Mouse (Mus musculus) hindbrain, postnatal 0 days (tissue): ENCODE results near the gene Ptcra. TPM values are rescaled to one million over a fixed set of nuclear protein-coding genes. Genes with fewer than 3 reads are reported as not detected.
A peak's percentile ranks its signal among the peaks of the same experiment; 100 is the strongest.

Experiments used
- ATAC-seq: fragments of 200-750 bp; cut with Nextera tagmentation; 2 replicates; pipeline ENCODE4 v1.8.0; 2017; ENCODE audit warnings: mild to moderate bottlenecking, moderate TSS enrichment, moderate library complexity
- DNase-seq: peaks from one replicate; pipeline ENCODE4 v3.0.0-alpha.2; 2015; ENCODE audit warnings: low spot score
- H3K27ac ChIP-seq: fragments of 300-500 bp; sonication (generic); 2 replicates; pipeline ENCODE4 v1.5.1; 2014; ENCODE audit warnings: mild to moderate bottlenecking
- H3K27me3 ChIP-seq: fragments of 300-500 bp; sonication (generic); 2 replicates; pipeline ENCODE4 v1.6.1; 2014; ENCODE audit warnings: low read length, mixed read lengths; ENCODE audit not compliant: insufficient read depth
- H3K36me3 ChIP-seq: fragments of 300-500 bp; sonication (generic); 2 replicates; pipeline ENCODE4 v1.6.1; 2014; ENCODE audit warnings: low read length, mixed read lengths; ENCODE audit not compliant: insufficient read depth
- H3K4me1 ChIP-seq: fragments of 300-500 bp; sonication (generic); 2 replicates; pipeline ENCODE4 v1.6.1; 2014; ENCODE audit warnings: antibody characterized with exemption, low read length, mixed read lengths; ENCODE audit not compliant: insufficient read depth
- H3K4me2 ChIP-seq: fragments of 300-500 bp; sonication (generic); 2 replicates; pipeline ENCODE4 v1.6.1; 2014; ENCODE audit warnings: low read depth, mild to moderate bottlenecking, low read length, moderate library complexity, mixed read lengths
- H3K4me3 ChIP-seq: fragments of 300-500 bp; sonication (generic); 2 replicates; pipeline ENCODE4 v1.5.1; 2014; ENCODE audit warnings: low read length
- H3K9ac ChIP-seq: fragments of 300-500 bp; sonication (generic); replicated peaks from 2 replicates; pipeline ENCODE4 v1.6.1; 2014; ENCODE audit warnings: mild to moderate bottlenecking, low read length, moderate library complexity, mixed read lengths
- H3K9me3 ChIP-seq: fragments of 300-500 bp; sonication (generic); 2 replicates; pipeline ENCODE4 v1.6.1; 2016; ENCODE audit warnings: low read length, mixed read lengths
- CTCF ChIP-seq: IDR thresholded peaks from 2 replicates; pipeline ENCODE4 v1.5.1; 2016; ENCODE audit warnings: antibody characterized with exemption, control low read depth, low read depth
- WGBS: fragments of 180-500 bp; shearing (Covaris S2); extraction: QIAGEN DNeasy Blood & Tissue Kit; methylation state at CpG from one replicate; pipeline ENCODE4 v1.1.7; 2014; 5-methylcytosine and 5-hydroxymethylcytosine counted together
- polyA plus RNA-seq: library from polyadenylated mRNA; unstranded; fragments of >200 nt; fragmentation: Nextera tagmentation; extraction: Ambion mirVana; gene quantifications from 2 replicates; pipeline ENCODE4 v1.2.1, GENCODE M21; 2015
- total RNA-seq: library from RNA; depleted of rRNA; stranded (reverse); fragments of >200 nt; gene quantifications from 2 replicates; pipeline ENCODE4 v1.2.3, GENCODE M21; 2014

The Ptcra gene
- total and polyA plus RNA-seq, 2 experiments from 2014 or later: 0.11 TPM; not detected in 1

- H3K4me2 ChIP-seq: no peak overlapping the region
- no peaks in the 10 kb centered on the region; the same call in 1 of the 2 replicates for H3K36me3 ChIP-seq
- no peak overlapping the region for H3K27ac ChIP-seq
- ATAC-seq: no peak
- WGBS: 87% methylated on average over 7 of the region's 7 CpGs
- no peaks in the 10 kb centered on the region for H3K9me3 ChIP-seq
- DNase-seq: no peak
- no peak overlapping the region for H3K4me3 ChIP-seq
- H3K27me3 ChIP-seq: no peaks in the 10 kb centered on the region
- no peak overlapping the region for H3K9ac ChIP-seq
- no peak for TF ChIP-seq CTCF
- H3K4me1 ChIP-seq: no peaks in the 10 kb centered on the region
These were observed 42.4 kb downstream of the Ptcra start for GRCm38 (mm10) chr17:46721077-46721476.

GRCm38 (mm10) chr17:46714756-46715481 lies 48.6 kb downstream of the Ptcra start:
- no peak overlapping the region for H3K4me2 ChIP-seq
- no peak overlapping the region for H3K27ac ChIP-seq
- ATAC-seq (no peak), DNase-seq (no peak)
- no peak overlapping the region for H3K4me3 ChIP-seq
- H3K9ac ChIP-seq: no peak overlapping the region
- whole genome bisulfite sequencing: 95% methylated on average over 11 of the region's 11 CpGs
- peaks cover 11% of the 10 kb centered on the region for H3K36me3 ChIP-seq
- no peaks in the 10 kb centered on the region for H3K27me3 ChIP-seq
- peaks cover 7% of the 10 kb centered on the region; the same call in 1 of the 2 replicates for H3K4me1 ChIP-seq
- H3K9me3 ChIP-seq: no peaks in the 10 kb centered on the region
- no peak for TF ChIP-seq CTCF

GRCm38 (mm10) chr17:46713849-46714248 lies 49.7 kb downstream of the Ptcra start:
- H3K27ac ChIP-seq: no peak overlapping the region
- DNase-seq (no peak), ATAC-seq (no peak)
- TF ChIP-seq CTCF: no peak
- H3K9me3 ChIP-seq: no peaks in the 10 kb centered on the region
- peaks cover 11% of the 10 kb centered on the region for H3K36me3 ChIP-seq
- 90% methylated on average over 9 of the region's 9 CpGs for WGBS
- no peaks in the 10 kb centered on the region for H3K27me3 ChIP-seq
- peaks cover 7% of the 10 kb centered on the region; the same call in 1 of the 2 replicates for H3K4me1 ChIP-seq
- H3K9ac ChIP-seq: no peak overlapping the region
- H3K4me2 ChIP-seq: no peak overlapping the region
- no peak overlapping the region for H3K4me3 ChIP-seq

GRCm38 (mm10) chr17:46712442-46712841 lies 51.1 kb downstream of the Ptcra start:
- H3K4me3 ChIP-seq: peak overlapping the region; percentile 97
- peaks cover 7% of the 10 kb centered on the region; the same call in 1 of the 2 replicates for H3K4me1 ChIP-seq
- H3K9me3 ChIP-seq: no peaks in the 10 kb centered on the region
- peaks cover 11% of the 10 kb centered on the region for H3K36me3 ChIP-seq
- no peak for TF ChIP-seq CTCF
- DNase-seq (no peak), ATAC-seq (no peak)
- peak overlapping the region; percentile 100 for H3K4me2 ChIP-seq
- H3K27ac ChIP-seq: 0 out of 2 replicates have a peak overlapping the region, but pooled peaks have one; percentile 82
- no peaks in the 10 kb centered on the region for H3K27me3 ChIP-seq
- 74% methylated on average over 7 of the region's 7 CpGs for WGBS
- peak overlapping the region; percentile 92; the same call in 1 of the 2 replicates for H3K9ac ChIP-seq

- under 1% methylated on average over 73 of the region's 76 CpGs for WGBS
- TF ChIP-seq CTCF: no peak
- Histone ChIP-seq H3K4me2 (peak overlapping the region; percentile 100), H3K9me3 (no peaks in the 10 kb centered on the region), H3K9ac (peak overlapping the region; percentile 92), H3K36me3 (peaks cover 11% of the 10 kb centered on the region), H3K27ac (peak overlapping the region; percentile 82), H3K4me3 (peak overlapping the region; percentile 97), H3K27me3 (no peaks in the 10 kb centered on the region), H3K4me1 (peaks cover 7% of the 10 kb centered on the region; the same call in 1 of the 2 replicates)
- DNase-seq: peak; percentile 26
- ATAC-seq: peak; percentile 18; the same call in 1 of the 2 replicates
These were observed 51.8 kb downstream of the Ptcra start for GRCm38 (mm10) chr17:46711612-46712271.

GRCm38 (mm10) chr17:46710959-46711597 lies 52.4 kb downstream of the Ptcra start, which contains the start of gene Pex6:
Gene Pex6, plus strand, starts transcription at chr17:46711463.
- peak; percentile 30 for TF ChIP-seq CTCF
- ATAC-seq (peak; percentile 94), DNase-seq (peak; percentile 97)
- Histone ChIP-seq H3K36me3 (peaks cover 11% of the 10 kb centered on the region; the same call in 1 of the 2 replicates), H3K4me2 (peak within 1 kb of the TSS; percentile 100), H3K4me3 (peak within 1 kb of the TSS; percentile 97), H3K9ac (peak within 1 kb of the TSS; percentile 92), H3K9me3 (no peaks in the 10 kb centered on the region), H3K27me3 (no peaks in the 10 kb centered on the region), H3K27ac (peak within 1 kb of the TSS; percentile 82), H3K4me1 (peaks cover 7% of the 10 kb centered on the region; the same call in 1 of the 2 replicates)
- 9% methylated on average over 36 of the region's 36 CpGs for WGBS
